Mouse (Mus musculus) MEL-GATA-1-ER (cell line): ENCODE data around the gene Gm15085.
"Not testable (repeated sequence)": the region's sequence is repeated elsewhere in the genome, so short reads cannot be mapped to it uniquely, and the experiment has no call there.

ENCODE experiments used
- DNase-seq: peaks from one replicate; pipeline ENCODE4 v3.0.0-alpha.2; 2012; ENCODE audit warnings: low read depth; ENCODE audit errors: extremely low read depth

Gm15085 gene

DNA sequence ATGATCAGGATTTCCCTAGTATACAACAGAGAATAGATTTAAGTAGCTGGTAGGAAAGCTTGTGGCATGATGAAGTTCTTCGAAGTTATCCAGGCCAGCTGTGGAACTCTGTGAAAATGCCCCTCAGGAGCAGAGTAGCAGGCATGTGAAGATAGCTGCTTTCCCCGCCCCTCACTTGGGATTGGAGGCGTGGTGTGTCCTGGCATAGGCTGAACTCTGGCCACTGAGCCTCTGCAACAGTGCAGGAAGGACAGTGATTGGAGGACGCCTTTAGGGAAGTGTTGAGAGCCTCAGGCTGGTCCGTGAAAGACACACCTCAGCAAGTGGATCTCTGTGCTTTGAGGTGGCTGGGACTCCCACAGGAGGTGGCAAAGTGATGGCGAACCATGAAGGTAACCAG, at the start of gene Gm15085:
TSS of gene Gm15085 (plus strand) at position 301 of the 400 bp plus-strand sequence.
- DNase-seq, result not testable (repeated sequence)
